Mouse (Mus musculus) small intestine, adult 2 months (tissue): ENCODE measurements around the gene Flvcr2.

Source experiments
- CTCF ChIP-seq: fragments of 200-500 bp; IDR thresholded peaks from 2 replicates; pipeline ENCODE4 v1.5.1; 2012; ENCODE audit warnings: low read depth, mild to moderate bottlenecking, control low read depth, inconsistent platforms, low read length, moderate library complexity, mixed read lengths; ENCODE audit not compliant: insufficient replicate concordance, insufficient read length; ENCODE audit errors: extremely low read depth
- POLR2A ChIP-seq: fragments of 200-500 bp; IDR thresholded peaks from 2 replicates; pipeline ENCODE4 v1.6.1; 2012; ENCODE audit warnings: low read depth, mild to moderate bottlenecking, control low read depth, inconsistent platforms, low read length, moderate library complexity

DNA sequence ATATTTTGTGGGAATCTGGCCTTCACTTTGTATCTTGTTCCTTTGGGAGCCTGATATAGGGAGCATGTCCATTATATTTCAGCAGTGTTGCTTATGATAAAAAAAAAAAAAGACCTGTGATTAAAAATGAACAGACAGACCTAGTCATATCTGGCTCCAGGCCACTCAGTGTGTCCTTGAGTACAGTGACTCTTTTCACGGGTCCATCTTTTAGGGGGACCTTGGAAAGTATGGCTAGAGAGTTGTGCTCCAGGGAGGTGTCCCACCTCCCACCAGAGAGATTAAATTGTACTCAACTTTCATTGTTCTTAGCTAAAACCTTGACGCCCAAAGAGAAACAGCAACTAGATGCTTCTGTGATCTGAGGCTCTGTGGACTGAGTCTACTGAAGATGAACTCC, 47.8 kb downstream of the Flvcr2 start:
- no peak for TF ChIP-seq POLR2A
- no peak for TF ChIP-seq CTCF
